Mouse (Mus musculus) MEL (cell line): ENCODE data around the gene Tbck.
A peak's percentile ranks its signal among the peaks of the same experiment; 100 is the strongest.

Experiments used
- CTCF ChIP-seq, 3 experiments: IDR thresholded peaks in 2 of 3; conservative IDR thresholded peaks in 1 of 3; 2 replicates each; pipeline ENCODE4 v1.5.1; 2011 to 2012; ENCODE audit warnings: low read length in 3 of 3, low read depth in 2 of 3, mild to moderate bottlenecking in 2 of 3, improper control_type of control experiment in 1 of 3, inconsistent platforms in 1 of 3, mixed read lengths in 1 of 3, moderate library complexity in 1 of 3; ENCODE audit not compliant: control insufficient read depth in 1 of 3, insufficient read depth in 1 of 3, poor library complexity in 1 of 3, severe bottlenecking in 1 of 3
- ELF1 ChIP-seq: IDR thresholded peaks from 2 replicates; pipeline ENCODE4 v1.6.1; 2014; ENCODE audit warnings: low read depth, mild to moderate bottlenecking, inconsistent platforms, low read length, improper control_type of control experiment, moderate library complexity
- ETS1 ChIP-seq: IDR thresholded peaks from 2 replicates; pipeline ENCODE4 v1.6.1; 2012; ENCODE audit warnings: low read depth, mild to moderate bottlenecking, inconsistent platforms, low read length, improper control_type of control experiment, moderate library complexity
- GATA1 ChIP-seq: IDR thresholded peaks from 2 replicates; pipeline ENCODE4 v1.6.1; 2011; ENCODE audit warnings: low read depth, low read length, improper control_type of control experiment
- HCFC1 ChIP-seq: IDR thresholded peaks from 2 replicates; pipeline ENCODE4 v1.6.1; 2012; ENCODE audit warnings: low read depth, mild to moderate bottlenecking, inconsistent platforms, low read length, improper control_type of control experiment, moderate library complexity
- MYC ChIP-seq: IDR thresholded peaks from 2 replicates; pipeline ENCODE4 v1.6.1; 2011; ENCODE audit warnings: low read depth, mild to moderate bottlenecking, low read length, improper control_type of control experiment, moderate library complexity
- POLR2A ChIP-seq, 2 experiments: IDR thresholded peaks; 2 replicates each; pipeline ENCODE4 v1.6.1; 2011 to 2012; ENCODE audit warnings: low read length in 2 of 2, mild to moderate bottlenecking in 2 of 2, control low read depth in 1 of 2, improper control_type of control experiment in 1 of 2, low read depth in 1 of 2, moderate library complexity in 1 of 2; ENCODE audit not compliant: control insufficient read depth in 1 of 2, insufficient read depth in 1 of 2, poor library complexity in 1 of 2
- TAL1 ChIP-seq: IDR thresholded peaks from 2 replicates; pipeline ENCODE4 v1.6.1; 2012; ENCODE audit warnings: mild to moderate bottlenecking, inconsistent platforms, low read length, moderate library complexity, mixed read lengths

GRCm38 (mm10) chr3:132787775-132788174 lies 103.8 kb downstream of the Tbck start:
- TF ChIP-seq ETS1 (peak; percentile 26; the same call in 1 of the 2 replicates), GATA1 (peak; percentile 20; the same call in 1 of the 2 replicates), POLR2A (IDR thresholded peaks at IDR 0.05; ENCODE audit: control insufficient read depth in 1 of 2, insufficient read depth in 1 of 2, low read depth in 1 of 2, low read length in 2 of 2, poor library complexity in 1 of 2) (no peak), MYC (no peak), ELF1 (no peak), TAL1 (no peak), CTCF (IDR thresholded peaks at IDR 0.05 in 2 of 3, conservative IDR thresholded peaks at IDR 0.05 in 1 of 3; ENCODE audit: control insufficient read depth in 1 of 3, insufficient read depth in 1 of 3, low read depth in 2 of 3, low read length in 3 of 3, poor library complexity in 1 of 3, severe bottlenecking in 1 of 3) (no peak), HCFC1 (no peak)
